Mouse (Mus musculus) cerebellum, postnatal 4 days (tissue): ENCODE data around the gene Cln6.
A peak's percentile ranks its signal among the peaks of the same experiment; 100 is the strongest.
"Not testable (repeated sequence)": the region's sequence is repeated elsewhere in the genome, so short reads cannot be mapped to it uniquely, and the experiment has no call there.

Experiments used
- DNase-seq, 2 experiments: peaks; one replicate each; pipeline ENCODE4 v3.0.0; 2022; ENCODE audit warnings: low spot score in 2 of 2, mixed read lengths in 1 of 2

Gene Cln6

GRCm38 (mm10) chr9:62838506-62839171, at the start of gene Cln6:
Gene Cln6 (plus strand): TSS chr9:62838785.
- DNase-seq, result peak in 1 of 2 experiments; percentile 58

- DNase-seq, result no peak
Observed at GRCm38 (mm10) chr9:62789856-62790255, 48.7 kb upstream of the Cln6 start.

DNA sequence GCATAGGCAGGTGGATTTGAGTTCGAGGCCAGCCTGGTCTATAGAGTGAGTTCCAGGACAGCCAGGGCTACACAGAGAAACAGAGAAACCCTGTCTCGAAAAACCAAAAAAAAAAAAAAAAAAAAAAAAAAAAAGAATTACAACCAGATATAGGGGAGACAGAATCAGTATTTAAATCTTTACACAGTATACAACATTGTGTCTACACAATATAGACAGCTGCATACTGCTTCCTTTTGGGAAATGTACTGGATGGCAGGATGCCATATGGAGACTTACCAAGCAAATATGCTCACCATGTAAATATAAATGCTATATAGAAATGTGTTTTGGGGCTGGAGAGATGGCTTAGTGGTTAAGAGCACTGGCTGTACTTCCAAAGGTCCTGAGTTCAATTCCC, 39.4 kb upstream of the Cln6 start:
- DNase-seq, result not testable (repeated sequence)

DNA sequence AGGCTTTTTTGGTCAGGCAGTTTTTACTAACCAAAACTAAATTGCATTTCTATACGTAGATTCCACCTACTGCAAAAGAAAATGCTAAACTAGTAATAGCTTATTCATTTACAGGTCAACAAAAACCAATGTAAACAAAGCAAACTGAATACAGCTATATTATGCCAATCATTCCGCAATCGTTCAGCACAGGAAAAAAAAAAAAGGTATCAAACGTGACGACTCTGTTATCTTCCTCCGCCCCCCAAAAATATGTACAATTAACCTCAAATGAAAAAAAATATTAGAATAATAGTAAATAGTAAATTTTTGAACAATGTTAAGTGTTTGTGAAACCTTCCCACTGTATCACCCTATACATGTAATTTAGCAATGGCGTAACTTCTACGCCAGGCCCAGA, 28.5 kb upstream of the Cln6 start:
- DNase-seq, result no peak

GRCm38 (mm10) chr9:62810543-62811515, 27.8 kb upstream of the Cln6 start:
- DNase-seq, result peak; percentile 51 to 67

DNA sequence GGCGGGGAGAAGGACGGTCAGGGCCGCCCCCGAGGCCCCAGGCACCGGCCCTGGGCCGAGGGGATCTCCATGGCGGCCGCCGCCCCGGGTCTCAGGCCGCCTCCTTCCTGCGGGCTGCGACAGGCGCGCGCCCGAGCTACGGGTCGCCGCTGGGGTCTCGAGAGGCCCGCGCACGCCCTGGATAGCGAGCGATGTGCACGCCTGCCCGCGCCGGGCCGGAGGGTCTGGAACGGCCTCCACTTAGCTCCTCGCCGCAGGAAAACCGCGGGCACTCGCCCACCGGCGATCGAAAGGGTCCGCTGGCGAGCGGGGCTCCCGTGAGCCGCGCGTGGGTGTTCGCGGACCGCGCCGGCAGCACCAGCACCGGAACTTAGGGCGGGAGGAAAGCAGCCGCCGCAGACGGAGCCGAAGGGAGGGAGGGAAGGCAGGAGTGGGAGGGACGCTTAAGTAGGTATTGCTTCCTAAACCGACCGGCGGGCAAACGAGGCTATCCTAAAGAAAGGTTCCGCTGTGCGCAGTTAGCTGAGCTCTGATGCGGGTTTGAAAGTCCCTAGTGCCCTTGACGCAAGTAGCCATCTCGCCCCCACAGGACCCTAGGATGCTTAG, 27.0 kb upstream of the Cln6 start, which contains the start of gene Fem1b:
Fem1b (minus strand) TSS at position 419 of the 606 bp plus-strand sequence.
- peak; percentile 69 to 86 for DNase-seq

GRCm38 (mm10) chr9:62812216-62813049, 26.2 kb upstream of the Cln6 start:
- DNase-seq, result no peak

DNA sequence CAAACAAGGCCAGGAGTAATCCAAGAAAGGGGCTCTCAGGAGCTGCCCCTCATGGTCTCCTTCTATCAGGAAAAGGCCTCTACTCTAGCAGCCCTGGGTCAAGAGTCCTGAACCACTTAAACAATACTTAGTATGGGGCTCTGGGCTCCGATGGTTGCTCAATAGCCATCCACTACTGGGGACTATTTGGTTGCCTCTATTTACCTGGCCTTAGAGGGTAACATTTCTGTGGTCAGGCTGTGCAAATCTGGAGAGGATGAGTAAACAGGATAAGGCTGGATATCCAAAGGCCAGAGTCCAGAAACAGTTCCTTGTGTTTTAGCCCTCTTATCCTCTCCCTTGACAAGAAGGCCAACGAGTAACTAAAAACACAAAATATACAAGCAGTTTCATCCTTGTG, 23.8 kb upstream of the Cln6 start:
- no peak for DNase-seq

DNA sequence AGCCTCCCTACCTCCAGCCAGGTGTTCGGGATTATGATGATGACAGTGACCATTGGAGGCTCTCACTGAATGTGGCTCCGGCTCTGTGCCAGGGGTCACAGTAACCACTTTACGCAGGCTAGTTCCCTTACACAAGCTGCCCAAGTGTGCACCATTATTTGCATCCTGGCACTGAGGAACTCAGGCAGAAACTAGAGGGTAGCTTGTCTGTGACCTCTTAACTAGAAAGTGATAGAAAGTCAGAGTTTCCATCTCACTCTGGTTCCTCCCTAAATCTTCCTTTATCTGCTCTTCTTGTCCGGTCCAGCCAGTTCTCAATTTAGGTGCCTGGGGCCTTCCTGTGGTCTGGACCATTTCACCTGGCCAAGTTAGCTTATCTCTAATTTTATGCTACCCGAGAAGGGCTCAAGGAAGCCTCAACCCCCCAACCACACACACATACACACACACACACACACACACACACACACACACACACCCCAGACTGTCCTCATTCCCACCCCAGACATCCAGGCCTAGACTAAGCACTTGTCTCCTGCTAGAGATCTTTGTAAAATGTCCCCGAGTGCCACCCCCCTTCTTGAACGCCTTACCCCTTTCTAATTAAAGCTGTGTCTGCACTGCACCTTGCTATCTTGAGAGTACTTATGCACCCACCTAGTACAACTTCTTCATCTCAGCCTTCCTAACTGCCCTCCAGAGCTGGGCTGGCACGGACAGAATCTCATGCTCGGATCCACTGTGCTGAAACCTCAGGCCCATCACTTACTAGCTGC, 22.1 kb upstream of the Cln6 start:
- no peak for DNase-seq

- DNase-seq, result peak in 1 of 2 experiments; percentile 30
Observed at GRCm38 (mm10) chr9:62817099-62817571, 21.4 kb upstream of the Cln6 start.

DNA sequence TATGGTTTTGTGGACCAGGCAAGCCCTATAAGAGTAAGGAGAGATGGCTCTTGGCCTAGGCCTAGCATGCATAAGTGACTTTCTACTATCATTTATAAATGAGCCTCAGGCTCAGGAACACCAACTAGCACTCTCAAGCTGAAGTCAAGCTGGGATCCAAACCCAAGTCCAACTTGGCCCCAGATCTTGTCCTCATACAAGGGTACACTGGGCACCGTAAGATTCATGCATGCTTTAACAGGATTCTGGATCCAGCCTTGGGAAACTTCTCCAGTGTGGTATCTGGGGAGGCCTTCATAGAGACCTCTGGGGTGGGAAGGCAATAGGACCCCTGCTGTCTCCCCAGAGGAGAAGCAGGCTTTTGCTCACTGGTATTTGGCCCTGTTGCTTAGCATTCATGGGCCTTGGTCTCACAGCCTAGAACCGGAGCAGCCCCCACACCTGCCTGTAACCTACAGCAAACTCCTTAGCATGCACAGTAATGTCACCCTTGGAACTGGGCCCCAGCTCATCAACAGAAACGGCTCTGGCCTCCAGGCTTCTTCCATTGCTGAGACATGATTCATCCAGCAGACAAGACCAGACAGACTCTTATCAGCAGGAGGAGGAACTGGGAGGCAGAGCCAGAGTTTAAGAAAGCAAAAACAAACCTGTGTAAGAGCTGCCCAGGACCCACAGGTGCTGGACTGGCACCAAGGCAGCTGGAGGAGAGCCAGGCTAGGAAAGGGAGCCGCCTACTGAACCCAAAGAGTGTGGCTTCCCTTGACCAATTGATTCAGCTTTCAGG, 20.6 kb upstream of the Cln6 start:
- DNase-seq, result no peak

DNA sequence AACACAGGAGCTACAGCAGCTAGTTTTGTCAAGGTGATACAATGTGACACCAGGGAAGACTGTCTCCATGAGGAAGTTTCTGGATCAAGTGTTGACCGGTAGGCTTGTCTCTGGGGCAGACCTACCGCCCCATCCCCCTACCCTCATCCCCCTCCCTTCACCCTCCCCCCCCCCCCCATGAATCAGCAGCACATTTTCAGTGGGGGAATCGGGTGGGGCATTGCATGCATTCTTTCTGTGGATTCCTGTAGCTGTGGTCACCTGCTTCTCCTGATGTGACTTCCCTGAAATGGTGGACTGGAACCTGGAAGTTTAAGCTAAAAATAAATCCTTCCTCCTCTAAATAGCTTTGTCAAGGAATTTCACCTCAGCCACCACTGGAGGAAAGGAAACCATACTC, 19.1 kb upstream of the Cln6 start:
- no peak for DNase-seq

- not testable (repeated sequence) for DNase-seq
Observed at GRCm38 (mm10) chr9:62819910-62820309, 18.7 kb upstream of the Cln6 start.

- no peak for DNase-seq
Observed at GRCm38 (mm10) chr9:62820829-62821228, 17.8 kb upstream of the Cln6 start.

DNA sequence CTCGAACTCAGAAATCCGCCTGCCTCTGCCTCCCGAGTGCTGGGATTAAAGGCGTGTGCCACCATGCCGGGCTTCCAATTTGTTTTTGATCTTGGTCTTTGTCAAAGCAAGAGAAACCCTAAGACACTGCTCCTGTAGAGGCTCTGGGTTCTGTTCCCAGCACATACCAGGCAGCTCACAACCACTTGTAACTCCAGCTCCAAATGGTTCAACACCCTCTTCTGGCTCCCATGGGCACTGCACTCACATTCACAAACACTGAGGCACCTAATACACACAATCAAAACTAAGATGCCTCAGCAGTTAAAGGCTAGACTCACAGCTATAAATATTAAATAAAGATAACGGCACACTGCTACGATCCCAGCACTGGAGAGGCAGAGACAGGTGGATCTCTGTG, 16.8 kb upstream of the Cln6 start:
- no peak for DNase-seq

DNA sequence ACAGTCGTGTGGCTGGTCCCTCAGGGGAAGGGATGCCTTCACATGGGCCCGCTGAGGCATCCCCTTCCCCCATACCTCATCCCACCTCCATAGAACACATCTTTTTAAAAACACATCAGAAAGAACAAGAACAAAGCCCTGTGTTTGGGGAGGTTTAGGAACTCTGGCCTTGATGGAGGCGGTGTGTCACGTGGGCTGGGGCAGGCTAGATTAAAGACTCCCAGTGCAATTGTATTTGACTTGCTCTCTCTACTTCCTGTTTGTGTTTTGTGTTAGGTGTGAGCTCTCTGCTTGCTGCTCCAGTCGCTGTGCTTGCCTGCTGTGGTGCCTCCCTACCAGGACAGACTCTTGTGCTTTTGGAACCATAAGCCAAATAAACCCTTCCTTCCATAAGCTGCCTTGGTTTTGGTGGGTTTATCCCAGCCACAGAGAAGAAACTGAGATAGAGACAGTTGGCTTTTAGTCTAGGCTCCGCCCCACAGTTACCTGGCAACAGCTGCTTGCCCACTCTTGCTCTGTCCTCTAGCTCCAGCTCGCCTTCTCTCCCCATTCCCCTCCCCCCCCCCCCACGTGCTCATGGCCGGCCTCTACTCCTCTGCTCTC, 12.7 kb upstream of the Cln6 start:
- DNase-seq, result no peak

GRCm38 (mm10) chr9:62826456-62826855, 12.1 kb upstream of the Cln6 start:
- DNase-seq, result no peak

GRCm38 (mm10) chr9:62827939-62828652, 10.5 kb upstream of the Cln6 start:
- no peak for DNase-seq

DNA sequence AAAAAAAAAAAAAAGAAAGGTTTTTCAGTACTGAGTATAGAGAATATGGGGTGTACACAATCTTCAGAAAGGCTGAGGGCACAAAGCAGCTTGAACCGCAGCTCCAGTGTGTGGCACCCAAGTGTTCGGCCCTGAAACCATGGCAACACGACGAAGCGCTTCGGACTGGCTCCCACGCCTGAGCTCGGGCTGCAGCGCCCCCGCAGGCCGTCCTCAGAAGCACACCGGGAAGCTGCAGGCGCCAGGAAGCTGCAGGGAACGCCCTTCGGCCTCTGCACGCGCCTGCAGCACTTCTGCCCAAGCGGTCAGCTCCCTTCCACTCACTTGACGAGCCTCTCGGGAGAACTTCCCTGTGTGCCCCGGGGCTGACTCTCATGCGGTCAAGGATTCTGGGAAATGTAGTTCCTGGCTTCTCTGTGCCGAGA, 9.9 kb upstream of the Cln6 start:
- DNase-seq, result peak; percentile 94 to 97
